Mouse (Mus musculus) limb, embryonic 10.5 days (tissue): ENCODE results near the gene Arf4. TPM values are rescaled to one million over a fixed set of nuclear protein-coding genes. Genes with fewer than 3 reads are reported as not detected.
A peak's percentile ranks its signal among the peaks of the same experiment; 100 is the strongest.

Source experiments
- DNase-seq: peaks from one replicate; pipeline ENCODE4 v3.0.0-alpha.2; 2017; ENCODE audit warnings: low spot score
- H3K27ac ChIP-seq: fragments of 300-500 bp; sonication (generic); 2 replicates; pipeline ENCODE4 v1.5.1; 2016; ENCODE audit warnings: mild to moderate bottlenecking
- H3K27me3 ChIP-seq: fragments of 300-500 bp; sonication (generic); 2 replicates; pipeline ENCODE4 v1.6.1; 2016; ENCODE audit warnings: low read depth, mild to moderate bottlenecking; ENCODE audit not compliant: poor library complexity, severe bottlenecking
- H3K36me3 ChIP-seq: fragments of 300-500 bp; sonication (generic); 2 replicates; pipeline ENCODE4 v1.6.1; 2016; ENCODE audit warnings: mild to moderate bottlenecking, moderate library complexity
- H3K4me1 ChIP-seq: fragments of 300-500 bp; sonication (generic); 2 replicates; pipeline ENCODE4 v1.6.1; 2016
- H3K4me3 ChIP-seq: fragments of 300-500 bp; sonication (generic); 2 replicates; pipeline ENCODE4 v1.5.1; 2016; ENCODE audit warnings: mild to moderate bottlenecking, moderate library complexity
- H3K9me3 ChIP-seq: fragments of 300-500 bp; sonication (generic); replicated peaks from 2 replicates; pipeline ENCODE4 v1.6.1; 2016; ENCODE audit warnings: mild to moderate bottlenecking
- WGBS: fragments of 180-500 bp; shearing (Covaris S2); methylation state at CpG from one replicate; pipeline ENCODE4 v1.1.7; 2016; 5-methylcytosine and 5-hydroxymethylcytosine counted together
- polyA plus RNA-seq: library from polyadenylated mRNA; unstranded; fragments of >200 nt; fragmentation: Nextera tagmentation; extraction: Ambion mirVana; gene quantifications from 2 replicates; pipeline ENCODE4 v1.2.1, GENCODE M21; 2016

Arf4 gene
- polyA plus RNA-seq, 1 experiment from 2014 or later = 513 TPM

DNA sequence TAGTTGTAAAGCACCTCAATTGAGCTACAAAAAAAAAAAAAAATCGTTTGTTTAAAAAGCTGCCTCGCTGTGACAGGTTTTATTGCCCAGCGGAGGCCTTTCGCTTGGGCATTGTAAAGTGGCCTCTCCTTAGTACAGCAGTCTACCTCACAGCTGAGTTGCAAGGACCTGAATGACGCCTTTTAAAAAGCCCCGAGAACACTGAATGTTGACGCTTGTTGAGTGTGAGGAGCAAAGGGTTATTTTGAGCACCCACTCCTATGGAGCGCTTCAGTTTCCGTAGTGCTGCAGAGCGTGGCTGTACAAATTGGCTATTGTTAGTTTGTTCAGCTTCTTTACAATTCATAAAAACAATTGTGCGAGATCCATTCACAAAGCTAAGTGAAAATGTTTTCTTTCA, 1.4 kb downstream of the Arf4 start:
- no peaks in the 10 kb centered on the region for H3K27me3 ChIP-seq
- no peak for DNase-seq
- H3K9me3 ChIP-seq = no peaks in the 10 kb centered on the region
- peak overlapping the region; percentile 86 for H3K4me3 ChIP-seq
- H3K27ac ChIP-seq = peak overlapping the region; percentile 94
- 19% methylated on average over 11 of the region's 11 CpGs for WGBS
- 0 out of 2 replicates have a peak, but pooled peaks cover 2% of the 10 kb centered on the region for H3K36me3 ChIP-seq
- peaks cover 15% of the 10 kb centered on the region for H3K4me1 ChIP-seq

- H3K4me1 ChIP-seq = peaks cover 15% of the 10 kb centered on the region
- DNase-seq = no peak
- WGBS = 81% methylated on average over 2 of the region's 2 CpGs
Measured at GRCm38 (mm10) chr14:26639961-26640360, 2.1 kb downstream of the Arf4 start.

GRCm38 (mm10) chr14:26643006-26643624, 5.2 kb downstream of the Arf4 start:
- no peak overlapping the region for H3K27ac ChIP-seq
- H3K36me3 ChIP-seq = peaks cover 16% of the 10 kb centered on the region
- H3K4me1 ChIP-seq = peaks cover 12% of the 10 kb centered on the region
- H3K27me3 ChIP-seq = no peaks in the 10 kb centered on the region
- no peak for DNase-seq
- 94% methylated on average over 3 of the region's 3 CpGs for WGBS
- H3K9me3 ChIP-seq = no peaks in the 10 kb centered on the region
- H3K4me3 ChIP-seq = no peak overlapping the region

More at GRCm38 (mm10) chr14:26639961-26640360, 2.1 kb downstream of the Arf4 start:
- H3K4me3 ChIP-seq = peak overlapping the region; percentile 86
- H3K27ac ChIP-seq = no peak overlapping the region
- H3K9me3 ChIP-seq = no peaks in the 10 kb centered on the region
- H3K36me3 ChIP-seq = 0 out of 2 replicates have a peak, but pooled peaks cover 2% of the 10 kb centered on the region
- H3K27me3 ChIP-seq = no peaks in the 10 kb centered on the region

DNA sequence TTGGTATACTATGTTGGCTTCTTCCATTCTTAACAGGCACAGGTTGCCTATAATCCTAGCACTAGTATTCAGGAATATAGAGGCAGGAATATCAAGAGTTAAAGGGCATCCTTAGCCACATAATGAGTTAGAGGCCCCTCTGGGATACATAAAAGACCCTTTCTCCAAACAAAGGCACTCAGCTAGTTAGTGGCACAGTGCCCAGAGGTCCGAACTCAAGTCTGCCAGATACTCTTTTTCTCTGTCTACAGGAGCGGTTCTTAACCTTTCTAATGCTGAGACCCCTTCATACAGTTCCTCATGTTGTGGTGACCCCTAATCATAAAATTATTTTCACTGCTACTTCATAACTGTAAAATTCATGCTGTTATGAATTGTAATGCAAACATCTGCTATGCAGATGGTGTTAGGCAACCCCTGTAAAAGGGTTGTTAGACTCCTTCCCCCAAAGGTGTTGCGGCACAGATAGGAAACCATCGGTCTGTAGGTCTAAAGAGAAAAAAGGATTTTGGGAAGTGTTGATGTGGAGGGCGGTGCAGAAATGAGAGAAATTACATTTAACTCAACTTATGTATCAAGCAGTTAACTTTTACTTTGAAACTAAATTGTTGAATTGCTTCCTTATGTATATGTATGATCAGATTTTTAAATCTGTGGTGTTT, 8.2 kb downstream of the Arf4 start:
- no peak for DNase-seq
- H3K9me3 ChIP-seq = no peaks in the 10 kb centered on the region
- no peak overlapping the region for H3K4me3 ChIP-seq
- H3K36me3 ChIP-seq = peaks cover 36% of the 10 kb centered on the region
- no peak overlapping the region for H3K27ac ChIP-seq
- 74% methylated on average over 5 of the region's 5 CpGs for WGBS
- H3K27me3 ChIP-seq = no peaks in the 10 kb centered on the region
- peaks cover 2% of the 10 kb centered on the region; the same call in 1 of the 2 replicates for H3K4me1 ChIP-seq

DNA sequence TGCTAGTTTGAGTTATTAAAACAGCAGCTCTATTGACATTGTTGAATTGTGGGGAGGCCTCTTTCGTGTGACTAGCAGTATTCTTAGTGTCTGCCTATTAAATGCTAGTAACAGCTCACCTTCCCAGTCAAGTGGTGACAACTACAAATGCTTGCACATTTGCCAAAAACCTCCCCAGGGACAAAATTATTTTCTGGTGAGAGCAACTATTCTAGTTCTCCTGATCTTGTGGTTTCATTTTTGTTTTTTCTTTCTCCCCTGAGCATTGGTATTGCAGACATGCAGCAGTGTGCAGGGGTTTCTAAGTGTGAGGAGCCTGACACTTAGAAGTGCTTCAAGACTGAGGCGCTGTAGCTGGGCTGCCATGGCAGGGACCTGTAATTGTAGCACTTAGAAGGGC, 9.9 kb downstream of the Arf4 start:
- no peak overlapping the region for H3K4me3 ChIP-seq
- WGBS = 89% methylated on average over 2 of the region's 2 CpGs
- no peak for DNase-seq
- H3K27me3 ChIP-seq = no peaks in the 10 kb centered on the region
- H3K4me1 ChIP-seq = peaks cover 2% of the 10 kb centered on the region; the same call in 1 of the 2 replicates
- peaks cover 51% of the 10 kb centered on the region for H3K36me3 ChIP-seq
- H3K9me3 ChIP-seq = no peaks in the 10 kb centered on the region
- no peak overlapping the region for H3K27ac ChIP-seq

DNA sequence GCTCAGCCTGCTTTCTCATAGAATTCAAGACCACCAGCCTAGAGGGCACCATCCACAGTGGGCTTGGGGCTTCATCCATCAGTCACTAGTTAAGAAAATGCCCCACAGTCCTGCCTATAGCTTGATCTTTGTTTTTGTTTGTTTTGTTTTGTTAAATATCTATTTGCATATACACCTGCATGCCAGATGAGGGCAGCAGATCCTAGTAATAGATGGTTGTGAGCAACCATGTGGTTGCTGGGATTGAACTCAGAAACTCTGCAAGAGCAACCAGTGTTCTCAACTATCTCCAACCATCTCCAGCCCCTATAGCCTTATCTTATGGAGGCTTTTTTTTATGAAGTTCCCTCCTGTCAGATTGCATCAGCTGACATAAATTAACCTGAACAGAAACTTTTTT, 14.0 kb downstream of the Arf4 start:
- no peak for DNase-seq
- H3K27ac ChIP-seq = no peak overlapping the region
- no peak overlapping the region for H3K4me3 ChIP-seq
- H3K36me3 ChIP-seq = peaks cover 87% of the 10 kb centered on the region
- H3K4me1 ChIP-seq = no peaks in the 10 kb centered on the region
- no peaks in the 10 kb centered on the region for H3K9me3 ChIP-seq
- no peaks in the 10 kb centered on the region for H3K27me3 ChIP-seq

DNA sequence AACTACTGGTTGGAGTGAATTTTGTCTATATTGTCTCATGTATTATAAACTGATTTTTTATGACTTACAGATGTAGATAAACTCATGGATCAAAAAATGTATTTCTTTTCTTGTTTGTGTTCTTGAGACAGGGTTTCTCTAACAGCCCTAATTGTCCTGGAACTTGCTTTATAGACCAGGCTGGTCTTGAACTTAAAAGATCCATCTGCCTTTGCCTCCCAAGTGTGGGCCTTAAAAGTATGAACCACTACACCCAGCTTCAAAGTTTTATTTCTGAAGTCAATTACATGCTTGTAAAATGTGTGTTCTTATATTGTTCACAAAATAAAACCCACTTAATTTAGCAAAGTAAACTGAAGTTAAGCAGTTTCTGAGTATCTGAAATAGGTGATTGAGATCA, 20.3 kb downstream of the Arf4 start:
- Histone ChIP-seq H3K27me3 (no peaks in the 10 kb centered on the region), H3K36me3 (peaks cover 63% of the 10 kb centered on the region), H3K27ac (no peak overlapping the region), H3K4me3 (no peak overlapping the region), H3K9me3 (no peaks in the 10 kb centered on the region), H3K4me1 (no peaks in the 10 kb centered on the region)
- no peak for DNase-seq

- no peak for DNase-seq
- Histone ChIP-seq H3K36me3 (peaks cover 62% of the 10 kb centered on the region), H3K27me3 (no peaks in the 10 kb centered on the region), H3K27ac (no peak overlapping the region), H3K4me3 (no peak overlapping the region), H3K4me1 (no peaks in the 10 kb centered on the region), H3K9me3 (no peaks in the 10 kb centered on the region)
- WGBS = 87% methylated on average over 1 of the region's 1 CpGs
Measured at GRCm38 (mm10) chr14:26660233-26660632, 22.4 kb downstream of the Arf4 start.

GRCm38 (mm10) chr14:26662016-26662415, 24.1 kb downstream of the Arf4 start:
- peaks cover 4% of the 10 kb centered on the region for H3K4me1 ChIP-seq
- no peak overlapping the region for H3K4me3 ChIP-seq
- H3K9me3 ChIP-seq = no peaks in the 10 kb centered on the region
- WGBS = 84% methylated on average over 3 of the region's 3 CpGs
- no peak overlapping the region for H3K27ac ChIP-seq
- peaks cover 59% of the 10 kb centered on the region for H3K36me3 ChIP-seq
- no peaks in the 10 kb centered on the region for H3K27me3 ChIP-seq
- DNase-seq = no peak

DNA sequence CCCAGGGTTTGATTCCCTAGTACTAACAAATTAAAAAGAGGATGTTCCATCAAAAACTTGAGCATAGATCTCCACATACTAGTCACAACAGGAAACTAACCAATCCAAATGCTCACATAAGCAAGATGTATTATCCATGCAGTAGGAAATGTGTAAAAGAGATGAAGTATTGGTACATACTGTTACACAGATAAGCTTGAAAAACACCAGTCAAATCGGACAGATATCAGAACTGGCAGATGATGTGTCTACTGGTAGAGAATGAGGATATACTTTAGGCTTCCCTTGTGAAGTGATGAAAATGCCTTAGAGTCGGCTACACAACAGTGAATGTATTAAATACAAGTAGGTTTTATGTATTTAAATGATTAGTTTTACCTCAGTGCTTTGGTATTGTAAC, 24.6 kb downstream of the Arf4 start:
- WGBS = 90% methylated on average over 2 of the region's 2 CpGs
- Histone ChIP-seq H3K36me3 (peaks cover 54% of the 10 kb centered on the region), H3K27me3 (no peaks in the 10 kb centered on the region), H3K4me3 (no peak overlapping the region), H3K9me3 (no peaks in the 10 kb centered on the region), H3K4me1 (peaks cover 8% of the 10 kb centered on the region), H3K27ac (no peak overlapping the region)
- no peak for DNase-seq

DNA sequence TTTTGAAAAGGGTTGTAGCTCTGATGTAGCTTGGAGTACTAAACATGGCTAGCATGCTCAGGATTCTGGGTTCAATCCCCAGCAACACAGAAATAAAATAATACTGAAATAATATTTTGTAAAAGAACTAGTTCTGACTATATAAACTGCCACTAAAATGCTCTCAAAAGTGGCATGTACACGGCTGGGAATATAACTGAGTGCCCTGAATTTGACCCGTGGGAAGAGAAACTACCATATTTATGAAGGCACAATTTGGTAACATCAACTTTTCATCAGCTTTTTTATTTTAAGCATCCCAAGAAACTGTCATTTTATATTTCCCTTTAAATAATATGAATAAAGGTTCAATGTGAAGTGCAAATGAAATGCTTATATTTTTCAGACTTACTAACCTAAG, 26.0 kb downstream of the Arf4 start:
- H3K27ac ChIP-seq = no peak overlapping the region
- peaks cover 43% of the 10 kb centered on the region for H3K36me3 ChIP-seq
- H3K9me3 ChIP-seq = no peaks in the 10 kb centered on the region
- 95% methylated on average over 2 of the region's 2 CpGs for WGBS
- H3K4me1 ChIP-seq = peaks cover 18% of the 10 kb centered on the region
- no peak for DNase-seq
- no peaks in the 10 kb centered on the region for H3K27me3 ChIP-seq
- H3K4me3 ChIP-seq = no peak overlapping the region

- Histone ChIP-seq H3K4me3 (peak overlapping the region; percentile 97), H3K4me1 (peaks cover 23% of the 10 kb centered on the region), H3K36me3 (peaks cover 32% of the 10 kb centered on the region), H3K27ac (peak overlapping the region; percentile 97), H3K9me3 (no peaks in the 10 kb centered on the region), H3K27me3 (no peaks in the 10 kb centered on the region)
- DNase-seq = no peak
- 32% methylated on average over 6 of the region's 6 CpGs for WGBS
Measured at GRCm38 (mm10) chr14:26667991-26668370, 30.1 kb downstream of the Arf4 start.

DNA sequence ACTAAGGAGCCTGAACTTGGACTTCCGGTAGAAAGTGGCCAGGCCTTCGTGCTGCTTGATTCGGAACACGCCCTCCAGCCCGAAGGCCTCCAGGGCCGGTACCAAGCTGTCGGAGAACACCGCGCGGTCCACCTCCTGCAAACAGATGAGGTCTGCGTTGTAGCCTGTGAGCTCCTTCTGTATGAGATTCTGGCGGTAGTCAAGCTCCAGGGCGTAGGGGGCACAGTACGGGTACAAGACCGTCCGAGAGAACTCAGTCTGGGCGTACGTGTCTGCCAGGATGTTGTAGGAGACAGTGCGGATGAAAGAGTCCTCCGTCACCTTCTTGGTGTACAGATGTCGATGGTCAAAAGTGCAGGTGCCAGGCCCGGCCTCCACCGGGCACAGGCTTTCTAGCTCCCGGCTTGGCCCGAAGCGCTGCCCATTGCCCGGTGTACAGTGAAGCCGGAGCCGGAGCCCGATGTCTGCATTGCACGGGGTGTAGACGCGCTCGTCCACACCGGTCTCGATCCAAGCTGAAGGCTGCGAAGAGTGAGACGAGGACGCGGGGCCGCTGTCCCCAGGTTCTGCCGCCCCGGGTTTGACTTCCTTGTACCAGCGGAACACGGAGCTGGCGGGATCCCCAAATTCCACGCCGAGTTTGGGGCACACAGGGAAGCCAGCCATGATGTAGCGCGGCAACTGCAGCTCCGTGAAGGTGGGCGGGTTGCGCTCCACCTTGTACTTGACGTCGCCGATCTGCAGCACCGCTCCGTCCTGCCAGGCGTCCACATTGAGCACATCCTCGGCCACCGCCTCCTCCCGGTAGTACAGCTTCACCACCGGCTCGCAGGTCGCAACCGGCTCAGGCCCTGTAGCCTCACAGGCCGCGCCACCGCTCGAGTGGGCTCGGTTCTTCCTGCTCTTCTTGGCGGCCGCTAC, 30.8 kb downstream of the Arf4 start:
- Histone ChIP-seq H3K4me1 (peaks cover 23% of the 10 kb centered on the region), H3K36me3 (peaks cover 28% of the 10 kb centered on the region), H3K27me3 (no peaks in the 10 kb centered on the region), H3K27ac (peak overlapping the region; percentile 97), H3K4me3 (peak overlapping the region; percentile 97), H3K9me3 (no peaks in the 10 kb centered on the region)
- 2% methylated on average over 73 of the region's 73 CpGs for WGBS
- peak; percentile 56 for DNase-seq
